ENCODE assay signal across 9 mouse cellular contexts in the genomic region with DNA sequence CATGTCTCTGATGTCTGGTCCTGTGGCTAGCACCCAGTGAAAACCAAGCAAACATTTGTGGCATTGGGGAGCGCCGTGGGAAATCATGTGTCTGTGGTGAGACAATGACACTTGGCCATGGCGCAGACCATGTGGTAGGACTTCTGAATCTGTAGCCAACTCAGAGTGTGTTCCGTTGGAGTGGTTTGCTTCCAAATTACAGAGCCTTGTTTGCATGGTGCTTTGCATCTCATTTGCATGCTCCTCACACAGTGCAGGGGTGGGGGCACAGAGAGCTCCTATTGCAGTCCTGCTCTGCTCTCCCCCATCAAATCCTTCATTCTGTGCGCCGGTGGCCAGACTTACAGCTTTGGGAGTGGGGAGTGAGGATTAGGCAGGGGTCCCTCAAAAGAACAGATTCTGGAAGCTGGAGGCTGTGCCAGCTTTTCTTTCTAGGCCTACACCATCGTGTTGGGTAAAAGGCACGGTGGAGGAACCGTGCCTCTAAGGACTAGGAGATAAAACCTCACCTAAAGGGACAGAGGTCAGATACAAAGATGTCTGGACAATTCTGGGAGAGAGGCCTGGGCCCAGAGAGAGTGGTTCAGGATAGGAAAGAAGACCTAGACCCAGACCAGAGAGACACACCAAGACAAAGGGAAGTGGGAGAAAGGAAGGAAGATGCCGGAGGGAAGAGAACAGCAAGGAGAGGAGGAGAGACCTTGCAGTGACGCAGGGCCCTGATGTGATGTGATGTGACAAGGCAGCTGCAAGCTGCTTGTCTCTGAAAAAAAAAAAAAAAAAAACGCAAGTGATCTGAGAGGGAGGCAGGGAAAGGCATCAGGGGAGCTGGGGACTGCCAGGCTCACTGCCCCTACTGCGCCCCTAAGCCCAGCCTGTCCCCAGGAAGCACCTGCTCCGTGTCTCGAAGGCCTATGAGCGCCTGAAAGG.
A peak's percentile ranks its signal among the peaks of the same experiment; 100 is the strongest.
DNase-seq lines count a peak whose midpoint lies in the region; ATAC-seq lines count a peak whose summit lies in the region.
"Had no signal": no experiment of that assay in that cellular context is flagged by ENCODE, and none has a peak within 500 bp of the region (broad histone marks: within the 10 kb centered on the region; RNA-seq: fewer than 3 reads in every experiment).

No protein-coding gene starts in this region.

- peak; percentile 35; the same call in 1 of the 2 replicates for ATAC-seq in neural tube, embryonic 11.5 days (ENCODE audit: insufficient read depth, low FRiP score, low TSS enrichment)
- peak; percentile 78 for ATAC-seq in midbrain, embryonic 11.5 days (ENCODE audit: low FRiP score)
- ATAC-seq in megakaryocyte progenitor cell, adult 5-6 weeks (replicated peaks; ENCODE audit: poor library complexity), result no peak

- H3K4me2 ChIP-seq in neural tube, embryonic 11.5 days (ENCODE audit: low read depth), result no peak overlapping the region
- H3K4me2 ChIP-seq in midbrain, embryonic 11.5 days, result peak overlapping the region; percentile 17; the same call in 1 of the 2 replicates

- 54% methylated on average over 16 of the region's 16 CpGs for WGBS in neural tube, embryonic 11.5 days
- WGBS in midbrain, embryonic 11.5 days, result 43% methylated on average over 15 of the region's 16 CpGs

- no peaks in the 10 kb centered on the region for H3K36me3 ChIP-seq in neural tube, embryonic 11.5 days (ENCODE audit: control insufficient read depth, insufficient read depth, low read length)
- H3K36me3 ChIP-seq in midbrain, embryonic 11.5 days (ENCODE audit: control insufficient read depth, insufficient read depth, low read length), result no peaks in the 10 kb centered on the region

- peak overlapping the region; percentile 70 for H3K27ac ChIP-seq in neural tube, embryonic 11.5 days (ENCODE audit: low read depth, low read length)
- H3K27ac ChIP-seq in midbrain, embryonic 11.5 days (ENCODE audit: low read depth, low read length), result peak overlapping the region; percentile 81

- no peaks in the 10 kb centered on the region for H3K9me3 ChIP-seq in neural tube, embryonic 11.5 days (ENCODE audit: control insufficient read depth, low read length)
- no peaks in the 10 kb centered on the region for H3K9me3 ChIP-seq in midbrain, embryonic 11.5 days (ENCODE audit: control insufficient read depth, low read length)

- peak overlapping the region; percentile 32 for H3K9ac ChIP-seq in neural tube, embryonic 11.5 days (ENCODE audit: low read length)
- H3K9ac ChIP-seq in midbrain, embryonic 11.5 days (ENCODE audit: low read length), result peak overlapping the region; percentile 49; the same call in 1 of the 2 replicates

- no peaks in the 10 kb centered on the region for H3K27me3 ChIP-seq in neural tube, embryonic 11.5 days (ENCODE audit: control insufficient read depth, insufficient read depth, low read length)
- H3K27me3 ChIP-seq in midbrain, embryonic 11.5 days (ENCODE audit: control insufficient read depth, insufficient read depth, low read length), result no peaks in the 10 kb centered on the region

- intact Hi-C loops in heart, postnatal 36 days (cut with DNase I), result no loop called here

- peaks cover 35% of the 10 kb centered on the region for H3K4me1 ChIP-seq in neural tube, embryonic 11.5 days (ENCODE audit: control insufficient read depth, insufficient read depth, low read length)
- peaks cover 47% of the 10 kb centered on the region for H3K4me1 ChIP-seq in midbrain, embryonic 11.5 days (ENCODE audit: control insufficient read depth, insufficient read depth, low read length)

- DNase-seq in neural tube, embryonic 11.5 days (ENCODE audit: low spot score), result peak; percentile 73
- no peak for DNase-seq in neural tube, embryonic 10.5 days (ENCODE audit: extremely low spot score, low spot score)
- DNase-seq in layer of hippocampus, adult 9-11 months, result peak; percentile 84
- DNase-seq in midbrain, embryonic 11.5 days (ENCODE audit: low spot score, missing footprints), result peak; percentile 94
- no peak for DNase-seq in heart, postnatal 36 days
- no peak for DNase-seq in urinary bladder, adult 2 months (ENCODE audit: low spot score)
- no peak for DNase-seq in spleen, postnatal 10 days (ENCODE audit: low spot score in 2 of 2)
- DNase-seq: kidney, postnatal 25 days had no signal

- no peak overlapping the region for H3K4me3 ChIP-seq in neural tube, embryonic 11.5 days (ENCODE audit: low read depth, low read length)
- no peak overlapping the region for H3K4me3 ChIP-seq in midbrain, embryonic 11.5 days (ENCODE audit: low read depth, low read length)

Comparison
In these comparisons a context has a peak if more than half of its experiments do, and no peak if none do; other contexts are left out.
1. DNase-seq: peak in neural tube, embryonic 11.5 days (single experiment), layer of hippocampus, adult 9-11 months (single experiment) and midbrain, embryonic 11.5 days (single experiment); none in neural tube, embryonic 10.5 days (single experiment), heart, postnatal 36 days (0 of 2), urinary bladder, adult 2 months (single experiment) and spleen, postnatal 10 days (0 of 2).